Mouse (Mus musculus) megakaryocyte, adult 5-6 weeks (primary cell): Measurements from ENCODE around the gene Rfesd. TPM values are rescaled to one million over a fixed set of nuclear protein-coding genes. Genes with fewer than 3 reads are reported as not detected.

Experiments
- ATAC-seq: 2 replicates; pipeline ENCODE4 v1.8.0; 2016; ENCODE audit warnings: mild to moderate bottlenecking, inconsistent platforms; ENCODE audit not compliant: poor library complexity, severe bottlenecking
- total RNA-seq, 2 experiments: library from RNA; stranded (forward) in 1 of 2; stranded (reverse) in 1 of 2; fragments of 153-499, 151-499 nt in 1 of 2; fragments of 221-1000, 200-1000 nt in 1 of 2; gene quantifications; 2 replicates each; pipeline versions ENCODE4 v1.2.3 to v1.2.4; 2015 to 2017

Rfesd gene
- total RNA-seq, 2 experiments from 2014 or later = 15.3 to 20.5 TPM

GRCm38 (mm10) chr13:75988096-75988495, 30.4 kb downstream of the Rfesd start:
- no peak for ATAC-seq

GRCm38 (mm10) chr13:75981901-75982300, 36.6 kb downstream of the Rfesd start:
- ATAC-seq = peak; percentile 66

DNA sequence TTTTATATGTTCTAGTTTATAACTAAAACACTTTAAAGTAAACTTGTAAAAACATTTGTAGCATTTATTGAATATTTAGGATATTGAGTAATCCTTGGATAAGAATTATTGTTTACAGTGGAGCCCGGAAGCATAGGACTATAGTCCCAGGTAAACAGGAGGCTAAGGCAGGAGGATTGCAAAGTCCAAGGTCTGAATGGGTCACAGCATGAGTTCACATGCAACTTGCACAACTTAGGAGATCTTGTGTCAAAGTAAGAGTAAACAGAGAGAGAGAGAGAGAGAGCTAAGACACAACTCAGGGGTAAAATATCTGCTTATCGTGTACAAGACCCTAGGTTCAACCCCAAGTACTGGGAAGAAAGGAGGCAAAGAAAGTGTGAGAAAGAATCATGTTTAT, 41.9 kb downstream of the Rfesd start:
- ATAC-seq = no peak

DNA sequence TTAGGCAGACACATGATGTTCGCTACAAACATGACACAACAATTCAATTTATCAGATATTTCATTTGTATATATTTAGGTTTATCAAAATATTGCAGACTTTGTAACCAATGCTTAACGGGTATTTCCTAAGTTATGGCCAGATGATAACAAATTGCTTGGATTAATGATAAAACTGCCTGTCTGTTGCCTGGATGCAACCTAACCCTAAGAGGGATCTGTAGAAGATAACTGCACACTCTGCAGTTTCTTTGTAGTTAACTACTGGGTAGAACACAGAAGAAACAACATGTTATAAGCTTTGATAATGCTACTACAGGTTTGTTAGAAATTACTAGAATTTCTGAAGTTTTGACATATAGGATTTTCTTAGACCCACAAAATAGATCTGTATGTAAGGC, 42.3 kb downstream of the Rfesd start:
- no peak for ATAC-seq

- ATAC-seq = no peak
Measured at GRCm38 (mm10) chr13:75975629-75976028, 42.9 kb downstream of the Rfesd start.

DNA sequence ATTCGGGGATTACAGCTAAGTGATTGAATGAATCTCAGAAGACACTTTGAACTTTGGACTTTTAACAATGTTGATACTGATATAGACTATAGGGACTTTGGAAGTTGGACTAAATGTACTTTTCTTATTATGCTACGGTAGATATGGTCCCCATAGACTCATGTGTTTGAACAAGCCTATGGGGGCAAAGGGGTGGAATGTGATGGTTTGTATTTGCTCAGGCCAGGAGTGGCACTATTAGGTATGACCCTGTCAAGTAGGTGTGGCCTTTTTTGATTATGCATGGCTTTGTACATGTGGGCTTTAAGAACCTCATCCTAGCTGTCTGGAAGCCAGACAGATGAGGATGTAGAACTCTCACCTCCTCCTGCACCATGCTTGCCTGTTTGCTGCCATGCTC, 44.0 kb downstream of the Rfesd start:
- no peak for ATAC-seq

DNA sequence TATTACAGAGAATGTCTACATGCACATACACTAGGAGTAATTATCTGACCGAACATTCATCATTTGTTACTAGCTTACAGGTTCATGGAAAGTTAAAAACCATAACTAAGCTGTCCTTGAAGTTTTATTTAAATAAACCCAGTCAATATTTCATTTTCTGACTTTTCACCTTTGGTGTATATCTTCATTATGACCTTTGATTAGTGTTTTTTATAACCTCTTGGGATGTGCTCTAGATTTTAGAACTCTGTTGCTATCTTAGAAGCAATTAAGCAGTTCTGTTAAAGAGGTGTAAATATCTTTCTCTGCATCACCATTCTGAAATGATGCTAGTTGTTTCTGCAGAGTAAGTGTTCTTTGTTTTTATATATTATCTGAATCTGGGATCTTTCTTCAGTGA, 51.7 kb downstream of the Rfesd start, which contains the start of gene Spata9:
Gene Spata9 (plus strand): TSS at position 301 of the 400 bp plus-strand sequence.
- no peak for ATAC-seq

- ATAC-seq = no peak
Measured at GRCm38 (mm10) chr13:75955357-75955992, 63.0 kb downstream of the Rfesd start.

Other genes with a start within 250 kb of the Rfesd start
- gene Glrx, start 178.9 kb downstream of the Rfesd start, total RNA-seq (2015) = 272 and 276 TPM in 2 replicates
- 147 and 155 TPM in 2 replicates for gene Glrx, start 178.9 kb downstream of the Rfesd start, total RNA-seq (2017)
- 0.36 and 0.96 TPM in 2 replicates for gene Rhobtb3, start 74.8 kb downstream of the Rfesd start, total RNA-seq (2015)
- 0.55 and 0.77 TPM in 2 replicates for gene Rhobtb3, start 74.8 kb downstream of the Rfesd start, total RNA-seq (2017)
- not detected in 2 replicates for gene Spata9, start 51.6 kb downstream of the Rfesd start, total RNA-seq (2015)
- gene Spata9, start 51.6 kb downstream of the Rfesd start, total RNA-seq (2017) = 0.73 TPM in 1 of 2 replicates, not detected in the other
- gene Gpr150, start 38.3 kb upstream of the Rfesd start, total RNA-seq (2015) = 0.23 and 0.42 TPM in 2 replicates
- gene Gpr150, start 38.3 kb upstream of the Rfesd start, total RNA-seq (2017) = 0.33 TPM in 1 of 2 replicates, not detected in the other
- gene Arsk, start 79.9 kb upstream of the Rfesd start, total RNA-seq (2015) = 11.8 and 14.2 TPM in 2 replicates
- 13.5 and 15.2 TPM in 2 replicates for gene Arsk, start 79.9 kb upstream of the Rfesd start, total RNA-seq (2017)
- 10.0 and 14.1 TPM in 2 replicates for gene Ttc37, start 80.0 kb upstream of the Rfesd start, total RNA-seq (2015)
- 16.3 and 23.2 TPM in 2 replicates for gene Ttc37, start 80.0 kb upstream of the Rfesd start, total RNA-seq (2017)